Mouse (Mus musculus) cerebellum, adult 2 months (tissue): ENCODE data around the gene Hspe1.

Experiments
- CTCF ChIP-seq: fragments of 200-500 bp; IDR thresholded peaks from 2 replicates; pipeline ENCODE4 v1.5.1; 2011; ENCODE audit warnings: low read depth, mild to moderate bottlenecking, control low read depth, low read length, moderate library complexity, borderline replicate concordance; ENCODE audit not compliant: insufficient read depth
- POLR2A ChIP-seq: fragments of 200-500 bp; IDR thresholded peaks from 2 replicates; pipeline ENCODE4 v1.6.1; 2011; ENCODE audit warnings: low read length, control low read depth, borderline replicate concordance; ENCODE audit not compliant: insufficient read depth

GRCm38 (mm10) chr1:55061099-55061498 is 26.8 kb upstream of the Hspe1 start:
- TF ChIP-seq CTCF (no peak), POLR2A (no peak)
